ENCODE assay signal across 26 mouse cellular contexts in genomic region chr16:95415372-95415771, GRCm38 (mm10).
A peak's percentile ranks its signal among the peaks of the same experiment; 100 is the strongest.
DNase-seq lines count a peak whose midpoint lies in the region; ATAC-seq lines count a peak whose summit lies in the region.
"Had no signal": no experiment of that assay in that cellular context is flagged by ENCODE, and none has a peak within 500 bp of the region (broad histone marks: within the 10 kb centered on the region; RNA-seq: fewer than 3 reads in every experiment).

No protein-coding gene starts in this region.

- no peak for ATAC-seq in embryonic facial prominence, embryonic 14.5 days (ENCODE audit: low read depth)
- ATAC-seq in midbrain, embryonic 11.5 days (ENCODE audit: low FRiP score), result no peak
- no peak for ATAC-seq in midbrain, embryonic 14.5 days (ENCODE audit: low FRiP score, low TSS enrichment)
- ATAC-seq: CD4-positive, CD25-positive, alpha-beta regulatory T cell, adult 4 months; forebrain, embryonic 14.5 days; forebrain, embryonic 16.5 days had no signal

- peaks cover 3% of the 10 kb centered on the region for H3K4me1 ChIP-seq in embryonic facial prominence, embryonic 14.5 days (ENCODE audit: control insufficient read depth, insufficient read depth, low read length)
- H3K4me1 ChIP-seq in embryonic facial prominence, embryonic 10.5 days, result peaks cover 5% of the 10 kb centered on the region
- H3K4me1 ChIP-seq in midbrain, embryonic 11.5 days (ENCODE audit: control insufficient read depth, insufficient read depth, low read length), result no peaks in the 10 kb centered on the region
- no peaks in the 10 kb centered on the region for H3K4me1 ChIP-seq in midbrain, embryonic 14.5 days (ENCODE audit: control insufficient read depth, insufficient read depth, low read length)
- H3K4me1 ChIP-seq: forebrain, embryonic 12.5 days had no signal

- H3K9ac ChIP-seq in embryonic facial prominence, embryonic 14.5 days (ENCODE audit: low read depth, low read length), result no peak overlapping the region
- no peak overlapping the region for H3K9ac ChIP-seq in midbrain, embryonic 11.5 days (ENCODE audit: low read length)
- no peak overlapping the region for H3K9ac ChIP-seq in midbrain, embryonic 14.5 days (replicated peaks; ENCODE audit: low read length)
- H3K9ac ChIP-seq: embryonic facial prominence, embryonic 12.5 days; embryonic facial prominence, embryonic 15.5 days; forebrain, embryonic 12.5 days had no signal

- no peaks in the 10 kb centered on the region for H3K36me3 ChIP-seq in embryonic facial prominence, embryonic 14.5 days (ENCODE audit: control insufficient read depth, insufficient read depth, low read length)
- H3K36me3 ChIP-seq in embryonic facial prominence, embryonic 10.5 days (replicated peaks), result no peaks in the 10 kb centered on the region
- H3K36me3 ChIP-seq in midbrain, embryonic 11.5 days (ENCODE audit: control insufficient read depth, insufficient read depth, low read length), result no peaks in the 10 kb centered on the region
- no peaks in the 10 kb centered on the region for H3K36me3 ChIP-seq in midbrain, embryonic 14.5 days (ENCODE audit: control insufficient read depth, insufficient read depth, low read length)
- H3K36me3 ChIP-seq: embryonic facial prominence, embryonic 12.5 days; embryonic facial prominence, embryonic 15.5 days; forebrain, embryonic 10.5 days; forebrain, embryonic 12.5 days; G1E had no signal

- H3K9me3 ChIP-seq in embryonic facial prominence, embryonic 14.5 days (ENCODE audit: control insufficient read depth, low read length), result no peaks in the 10 kb centered on the region
- no peaks in the 10 kb centered on the region for H3K9me3 ChIP-seq in embryonic facial prominence, embryonic 10.5 days
- H3K9me3 ChIP-seq in midbrain, embryonic 11.5 days (ENCODE audit: control insufficient read depth, low read length), result no peaks in the 10 kb centered on the region
- H3K9me3 ChIP-seq in midbrain, embryonic 14.5 days (ENCODE audit: control insufficient read depth, low read length), result no peaks in the 10 kb centered on the region
- H3K9me3 ChIP-seq: embryonic facial prominence, embryonic 12.5 days; embryonic facial prominence, embryonic 15.5 days; forebrain, embryonic 10.5 days; forebrain, embryonic 12.5 days; G1E had no signal

- WGBS in embryonic facial prominence, embryonic 14.5 days, result 45% methylated on average over 9 of the region's 9 CpGs
- 86% methylated on average over 9 of the region's 9 CpGs for WGBS in embryonic facial prominence, embryonic 10.5 days
- WGBS in midbrain, embryonic 11.5 days, result 89% methylated on average over 9 of the region's 9 CpGs
- 69% methylated on average over 9 of the region's 9 CpGs for WGBS in midbrain, embryonic 14.5 days

- H3K4me2 ChIP-seq in embryonic facial prominence, embryonic 14.5 days (ENCODE audit: low read depth, low read length), result no peak overlapping the region
- H3K4me2 ChIP-seq in midbrain, embryonic 11.5 days, result no peak overlapping the region
- H3K4me2 ChIP-seq in midbrain, embryonic 14.5 days (ENCODE audit: low read length), result no peak overlapping the region
- H3K4me2 ChIP-seq: embryonic facial prominence, embryonic 12.5 days; embryonic facial prominence, embryonic 15.5 days; forebrain, embryonic 12.5 days had no signal

- no peak overlapping the region for H3K27ac ChIP-seq in embryonic facial prominence, embryonic 14.5 days (replicated peaks; ENCODE audit: low read depth, low read length)
- H3K27ac ChIP-seq in embryonic facial prominence, embryonic 10.5 days (replicated peaks), result no peak overlapping the region
- H3K27ac ChIP-seq in midbrain, embryonic 11.5 days (ENCODE audit: low read depth, low read length), result no peak overlapping the region
- H3K27ac ChIP-seq in midbrain, embryonic 14.5 days (replicated peaks; ENCODE audit: low read depth, low read length), result no peak overlapping the region
- H3K27ac ChIP-seq: embryonic facial prominence, embryonic 12.5 days; embryonic facial prominence, embryonic 15.5 days; forebrain, embryonic 10.5 days; forebrain, embryonic 12.5 days had no signal

- no peak overlapping the region for H3K4me3 ChIP-seq in embryonic facial prominence, embryonic 14.5 days (ENCODE audit: low read depth, low read length)
- H3K4me3 ChIP-seq in embryonic facial prominence, embryonic 10.5 days, result no peak overlapping the region
- H3K4me3 ChIP-seq in midbrain, embryonic 11.5 days (ENCODE audit: low read depth, low read length), result no peak overlapping the region
- no peak overlapping the region for H3K4me3 ChIP-seq in midbrain, embryonic 14.5 days (replicated peaks; ENCODE audit: low read depth, low read length)
- H3K4me3 ChIP-seq: embryonic facial prominence, embryonic 12.5 days; embryonic facial prominence, embryonic 15.5 days; forebrain, embryonic 10.5 days; forebrain, embryonic 12.5 days had no signal

- DNase-seq in embryonic facial prominence, embryonic 14.5 days (ENCODE audit: low spot score), result peak; percentile 66
- DNase-seq in embryonic facial prominence, embryonic 10.5 days (ENCODE audit: low spot score), result no peak
- peak; percentile 59 for DNase-seq in midbrain, embryonic 11.5 days (ENCODE audit: low spot score, missing footprints)
- DNase-seq in midbrain, embryonic 14.5 days, result no peak
- peak; percentile 59 for DNase-seq in fibroblast of lung, adult 2 months (ENCODE audit: low read depth)
- DNase-seq in frontal cortex, postnatal 36 days (ENCODE audit: low spot score in 2 of 2), result no peak
- DNase-seq: adrenal gland, adult 2 months; adrenal gland, postnatal 10 days; adrenal gland, postnatal 25 days; B cell, adult 2 months; cerebellum, adult 11 months; cerebellum, adult 18-20 months; cerebellum, adult 8-10 months; cerebellum, adult 9-11 months; cerebellum, postnatal 14 days; cerebellum, postnatal 36 days; embryo, embryonic 11 days had no signal

- H3K27me3 ChIP-seq in embryonic facial prominence, embryonic 14.5 days (replicated peaks; ENCODE audit: control insufficient read depth, insufficient read depth, low read length), result no peaks in the 10 kb centered on the region
- no peaks in the 10 kb centered on the region for H3K27me3 ChIP-seq in embryonic facial prominence, embryonic 10.5 days (replicated peaks; ENCODE audit: low read depth, poor library complexity, severe bottlenecking)
- H3K27me3 ChIP-seq in midbrain, embryonic 11.5 days (ENCODE audit: control insufficient read depth, insufficient read depth, low read length), result no peaks in the 10 kb centered on the region
- no peaks in the 10 kb centered on the region for H3K27me3 ChIP-seq in midbrain, embryonic 14.5 days (ENCODE audit: control insufficient read depth, insufficient read depth, low read length)
- H3K27me3 ChIP-seq: CH12.LX; embryonic facial prominence, embryonic 12.5 days; forebrain, embryonic 12.5 days had no signal

Comparison
In these comparisons a context has a peak if more than half of its experiments do, and no peak if none do; other contexts are left out.
1. DNase-seq: peak in embryonic facial prominence, embryonic 14.5 days (single experiment), midbrain, embryonic 11.5 days (single experiment) and fibroblast of lung, adult 2 months (single experiment); none in embryonic facial prominence, embryonic 10.5 days (single experiment), midbrain, embryonic 14.5 days (single experiment) and frontal cortex, postnatal 36 days (0 of 2).